Mouse (Mus musculus) adipocyte (in vitro differentiated cells): Measurements from ENCODE around the gene Srp54b.
"Not testable (repeated sequence)": the region's sequence is repeated elsewhere in the genome, so short reads cannot be mapped to it uniquely, and the experiment has no call there.

Source experiments
- DNase-seq: peaks from one replicate; pipeline ENCODE4 v3.0.0-alpha.2; 2016; ENCODE audit warnings: low spot score

The Srp54b gene

DNA sequence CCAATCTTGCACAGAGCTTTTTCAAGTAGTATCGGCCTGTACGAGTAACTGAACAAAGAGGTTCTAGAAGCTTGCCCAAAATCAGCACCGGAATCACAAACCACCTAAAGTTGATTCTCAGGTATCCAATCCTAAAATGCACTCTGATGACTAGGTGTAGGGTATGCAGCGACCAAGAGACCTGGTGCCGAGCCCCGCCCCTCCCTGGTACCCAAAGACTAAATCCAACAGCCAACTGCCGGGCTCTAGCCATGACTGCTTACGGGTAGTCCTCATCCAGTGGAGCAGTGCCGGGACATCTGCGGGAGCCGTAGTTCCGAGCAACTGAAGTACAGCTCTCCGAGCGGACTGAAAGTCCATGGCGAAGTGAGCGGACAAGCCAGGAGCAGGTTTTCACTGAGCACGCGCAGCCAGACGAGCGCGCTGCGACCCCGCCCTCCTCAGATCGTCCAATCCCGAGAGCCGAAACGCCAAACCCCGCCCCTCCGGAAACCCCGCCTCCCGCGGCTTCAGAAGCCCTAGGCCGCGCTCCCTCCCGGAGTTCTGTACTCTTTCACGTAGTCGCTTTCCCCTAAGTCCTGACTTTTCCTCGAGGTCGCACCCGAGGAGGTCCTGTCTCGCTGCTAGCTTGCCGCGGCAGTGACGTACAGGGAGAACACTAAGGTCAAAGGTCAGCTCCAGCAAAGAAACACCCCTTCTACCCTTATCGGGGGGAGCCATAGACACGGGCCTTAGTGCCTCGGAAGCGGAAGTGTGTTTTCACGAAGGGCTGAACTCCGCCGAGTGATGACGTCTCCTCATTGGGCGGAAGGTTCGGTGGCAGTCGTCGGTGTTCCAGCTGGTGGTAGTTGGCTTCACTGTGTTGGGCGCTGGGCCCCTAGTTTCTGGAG is at the start of gene Srp54b:
Srp54b (plus strand) TSS at position 546 of the 890 bp plus-strand sequence.
- DNase-seq = not testable (repeated sequence)

- DNase-seq = not testable (repeated sequence)
Observed at GRCm38 (mm10) chr12:55112616-55113015, 42.3 kb upstream of the Srp54b start.

GRCm38 (mm10) chr12:55124242-55124641 is 30.7 kb upstream of the Srp54b start, which contains the start of gene Fam177a:
Gene Fam177a, plus strand, starts transcription at chr12:55124469.
- not testable (repeated sequence) for DNase-seq

DNA sequence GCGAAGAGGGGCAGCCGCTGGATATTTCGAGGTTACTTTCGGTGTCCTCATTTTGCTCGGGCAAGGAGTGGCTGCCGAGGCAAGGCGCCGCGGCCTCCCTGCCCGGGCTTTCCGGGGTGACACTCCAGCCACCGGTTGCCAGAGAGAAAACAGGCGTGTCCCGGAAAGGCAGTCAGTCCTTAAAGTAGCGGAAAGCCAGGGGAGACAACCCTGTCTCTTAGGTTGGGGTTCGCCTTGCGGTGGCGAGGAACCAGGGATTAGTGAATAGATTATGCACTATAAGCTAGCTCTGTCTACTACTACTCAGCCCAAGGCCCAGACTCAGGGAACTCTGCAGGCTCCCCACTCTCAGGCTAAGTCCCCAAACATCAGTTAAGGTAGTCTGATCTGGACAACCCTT is 30.2 kb upstream of the Srp54b start:
- DNase-seq = not testable (repeated sequence)

DNA sequence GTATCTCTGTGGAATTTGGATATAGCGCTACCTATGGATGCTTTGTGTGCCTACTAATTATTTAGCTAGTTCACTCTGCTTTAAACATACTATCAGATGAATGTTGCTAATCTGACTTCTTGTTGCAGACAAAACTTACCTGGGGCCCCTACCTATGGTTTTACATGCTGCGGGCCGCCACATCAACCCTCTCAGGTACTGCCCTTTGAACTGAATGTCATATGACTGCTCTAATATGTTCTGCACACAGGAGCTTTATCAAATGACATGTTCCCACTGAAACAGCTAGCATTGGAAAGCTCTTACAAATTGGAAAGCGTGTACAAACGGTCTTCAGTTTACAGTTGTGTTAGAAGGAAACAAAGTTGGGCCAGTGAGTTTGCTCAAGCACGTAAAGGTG is 19.4 kb upstream of the Srp54b start:
- not testable (repeated sequence) for DNase-seq

DNA sequence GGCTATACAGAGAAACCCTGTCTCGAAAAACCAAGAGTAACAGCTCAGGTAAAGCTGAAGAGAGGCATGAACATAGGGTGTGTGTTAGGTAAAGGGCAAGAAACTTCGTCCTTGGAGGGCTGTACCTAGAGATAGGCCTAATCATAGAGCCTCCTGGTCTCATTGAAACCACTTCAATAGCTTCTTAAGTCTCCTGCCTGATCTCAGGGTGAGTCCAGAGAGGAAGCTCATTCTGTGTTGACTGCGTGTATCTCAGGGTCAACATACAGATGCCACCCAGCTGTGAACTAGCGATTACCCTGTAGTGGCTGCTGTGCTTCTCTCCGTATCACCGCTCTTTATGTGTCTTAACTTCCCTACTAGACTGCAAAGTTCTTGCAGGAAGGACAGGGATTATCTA is 17.0 kb upstream of the Srp54b start:
- DNase-seq = not testable (repeated sequence)

- not testable (repeated sequence) for DNase-seq
Observed at GRCm38 (mm10) chr12:55155449-55155783, 512 bp downstream of the Srp54b start.

DNA sequence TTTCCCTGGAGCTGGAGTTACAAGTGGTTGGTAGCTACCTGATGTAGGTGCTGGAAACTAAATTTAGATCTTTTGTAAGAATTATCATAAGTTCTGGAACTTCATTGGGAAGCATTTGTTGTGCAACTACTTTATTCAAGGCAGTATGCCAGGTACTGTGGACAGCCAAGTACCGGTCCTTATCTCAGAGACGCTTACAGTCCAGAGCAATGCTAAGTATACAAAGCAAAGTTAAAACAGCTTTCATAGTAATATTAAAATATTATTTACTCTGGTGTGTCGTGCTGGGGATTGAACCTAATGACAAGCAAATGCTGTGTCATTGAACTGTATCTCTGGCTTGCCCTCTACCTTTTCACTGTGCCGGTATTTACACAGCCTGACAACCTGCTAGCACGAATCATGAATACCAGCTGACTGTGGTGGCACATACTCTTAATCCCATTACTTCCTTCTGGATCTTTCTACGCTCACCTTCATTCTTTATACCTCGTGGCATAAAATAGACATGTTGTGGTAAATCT is 12.2 kb downstream of the Srp54b start:
- DNase-seq = not testable (repeated sequence)

DNA sequence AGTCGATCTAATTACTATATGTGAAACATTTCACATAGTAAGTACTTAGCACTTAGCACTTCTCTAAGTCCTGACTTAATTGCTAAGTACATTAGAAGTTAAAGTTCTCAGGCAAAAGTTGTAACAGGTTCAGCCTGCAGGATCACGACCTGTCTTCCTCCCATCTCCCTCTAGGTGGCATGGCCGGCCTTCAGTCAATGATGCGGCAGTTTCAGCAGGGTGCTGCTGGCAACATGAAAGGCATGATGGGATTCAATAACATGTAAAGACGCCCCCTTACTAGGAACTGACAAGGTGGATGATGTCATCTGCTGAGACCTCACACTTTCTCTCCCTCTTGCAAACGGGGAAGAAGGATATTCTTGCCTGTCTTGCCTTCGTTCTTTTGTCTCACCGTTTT is 32.8 kb downstream of the Srp54b start:
- not testable (repeated sequence) for DNase-seq

- DNase-seq = not testable (repeated sequence)
Observed at GRCm38 (mm10) chr12:55189127-55189526, 34.2 kb downstream of the Srp54b start.

DNA sequence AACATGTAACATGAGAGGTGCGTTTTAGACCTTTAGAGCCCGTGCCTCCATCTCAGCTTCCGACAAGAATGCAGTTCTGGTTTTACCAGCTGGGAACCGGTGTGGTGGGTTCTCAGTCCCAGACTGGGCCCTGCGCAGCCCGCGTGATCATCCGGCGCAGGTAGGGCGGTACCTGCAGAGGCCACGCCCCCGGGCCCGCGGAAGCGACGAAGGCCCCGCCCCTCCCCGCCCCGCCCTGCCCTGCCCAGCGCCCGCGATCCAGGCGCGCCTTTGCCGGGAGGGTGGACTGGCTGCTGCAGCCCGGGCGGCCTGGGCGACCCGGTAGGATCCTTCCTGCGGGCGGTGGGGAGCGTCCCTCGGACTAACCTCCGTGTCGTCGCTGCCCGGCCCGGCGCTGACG is 44.4 kb downstream of the Srp54b start, which contains the start of gene 1700047I17Rik2:
1700047I17Rik2 (plus strand) TSS at position 287 of the 400 bp plus-strand sequence.
- not testable (repeated sequence) for DNase-seq

- not testable (repeated sequence) for DNase-seq
Observed at GRCm38 (mm10) chr12:55199799-55200198, 44.9 kb downstream of the Srp54b start.

DNA sequence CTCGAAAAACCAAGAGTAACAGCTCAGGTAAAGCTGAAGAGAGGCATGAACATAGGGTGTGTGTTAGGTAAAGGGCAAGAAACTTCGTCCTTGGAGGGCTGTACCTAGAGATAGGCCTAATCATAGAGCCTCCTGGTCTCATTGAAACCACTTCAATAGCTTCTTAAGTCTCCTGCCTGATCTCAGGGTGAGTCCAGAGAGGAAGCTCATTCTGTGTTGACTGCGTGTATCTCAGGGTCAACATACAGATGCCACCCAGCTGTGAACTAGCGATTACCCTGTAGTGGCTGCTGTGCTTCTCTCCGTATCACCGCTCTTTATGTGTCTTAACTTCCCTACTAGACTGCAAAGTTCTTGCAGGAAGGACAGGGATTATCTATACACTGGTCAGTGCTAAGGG is 58.0 kb downstream of the Srp54b start:
- not testable (repeated sequence) for DNase-seq

DNA sequence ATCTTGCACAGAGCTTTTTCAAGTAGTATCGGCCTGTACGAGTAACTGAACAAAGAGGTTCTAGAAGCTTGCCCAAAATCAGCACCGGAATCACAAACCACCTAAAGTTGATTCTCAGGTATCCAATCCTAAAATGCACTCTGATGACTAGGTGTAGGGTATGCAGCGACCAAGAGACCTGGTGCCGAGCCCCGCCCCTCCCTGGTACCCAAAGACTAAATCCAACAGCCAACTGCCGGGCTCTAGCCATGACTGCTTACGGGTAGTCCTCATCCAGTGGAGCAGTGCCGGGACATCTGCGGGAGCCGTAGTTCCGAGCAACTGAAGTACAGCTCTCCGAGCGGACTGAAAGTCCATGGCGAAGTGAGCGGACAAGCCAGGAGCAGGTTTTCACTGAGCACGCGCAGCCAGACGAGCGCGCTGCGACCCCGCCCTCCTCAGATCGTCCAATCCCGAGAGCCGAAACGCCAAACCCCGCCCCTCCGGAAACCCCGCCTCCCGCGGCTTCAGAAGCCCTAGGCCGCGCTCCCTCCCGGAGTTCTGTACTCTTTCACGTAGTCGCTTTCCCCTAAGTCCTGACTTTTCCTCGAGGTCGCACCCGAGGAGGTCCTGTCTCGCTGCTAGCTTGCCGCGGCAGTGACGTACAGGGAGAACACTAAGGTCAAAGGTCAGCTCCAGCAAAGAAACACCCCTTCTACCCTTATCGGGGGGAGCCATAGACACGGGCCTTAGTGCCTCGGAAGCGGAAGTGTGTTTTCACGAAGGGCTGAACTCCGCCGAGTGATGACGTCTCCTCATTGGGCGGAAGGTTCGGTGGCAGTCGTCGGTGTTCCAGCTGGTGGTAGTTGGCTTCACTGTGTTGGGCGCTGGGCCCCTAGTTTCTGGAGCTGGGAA is 75.0 kb downstream of the Srp54b start, which contains the start of gene Srp54c:
Srp54c (plus strand) TSS at position 543 of the 894 bp plus-strand sequence.
- not testable (repeated sequence) for DNase-seq

GRCm38 (mm10) chr12:55230520-55230861 is 75.6 kb downstream of the Srp54b start:
- DNase-seq = not testable (repeated sequence)
